Mouse (Mus musculus): ENCODE data around the gene Zc3h7a.
"Not testable (repeated sequence)": the region's sequence is repeated elsewhere in the genome, so short reads cannot be mapped to it uniquely, and the experiment has no call there.

Zc3h7a gene

DNA sequence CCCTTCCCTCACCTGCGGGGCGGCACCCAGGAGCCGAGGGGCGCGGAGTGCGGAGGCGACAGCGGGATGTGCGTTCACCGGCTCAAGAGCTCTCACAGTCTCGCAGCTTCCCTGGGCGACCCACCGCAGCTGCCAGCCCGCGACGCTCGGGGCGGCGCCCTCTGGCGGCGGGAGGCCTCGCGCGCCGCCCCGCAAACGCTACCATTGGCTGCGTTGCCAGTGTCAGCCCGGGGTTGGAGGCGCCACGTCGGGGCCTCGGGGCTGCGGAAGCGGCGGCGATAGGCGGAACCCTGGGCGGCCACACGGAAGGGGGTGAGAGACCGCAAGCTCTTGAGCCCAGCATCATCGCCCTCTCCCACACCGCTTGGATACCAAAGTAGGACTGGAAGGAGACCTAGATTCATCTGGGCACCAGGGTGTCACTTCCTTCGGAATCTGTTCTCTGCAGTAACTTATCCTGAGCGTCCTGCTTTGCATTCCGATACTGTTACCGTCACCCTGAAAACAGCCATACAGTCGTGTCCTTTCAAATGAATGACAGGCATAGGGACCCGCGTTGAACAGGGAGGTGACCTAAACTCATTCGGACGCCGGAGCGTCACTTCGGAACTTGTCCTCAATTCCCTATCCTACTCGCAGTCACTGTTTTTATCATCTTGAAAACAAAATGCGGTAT is at the start of gene Zc3h7a:
TSS of gene Zc3h7a (minus strand) at position 186 of the 676 bp plus-strand sequence.
- peak; percentile 91 for DNase-seq (ENCODE audit: low spot score)

DNA sequence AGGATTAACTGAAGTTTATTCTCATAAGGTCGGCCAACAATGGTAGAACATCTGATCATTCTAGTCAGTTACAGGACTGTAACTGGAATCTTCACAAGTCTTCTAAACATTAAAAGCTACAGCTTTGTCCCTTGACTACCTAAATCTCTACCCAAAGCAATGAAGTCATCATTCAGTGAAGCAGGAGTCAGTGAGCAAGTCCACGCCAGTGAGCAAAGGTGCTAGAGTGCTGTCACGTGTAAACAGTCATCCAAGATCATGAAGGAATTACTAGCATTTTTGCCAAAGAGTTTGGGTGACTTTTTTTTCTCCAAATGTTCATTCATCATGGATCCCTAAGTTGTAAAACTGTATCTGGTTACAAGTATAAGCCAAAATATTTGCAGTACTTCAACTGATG is 41.6 kb upstream of the Zc3h7a start:
- no peak for DNase-seq (ENCODE audit: low spot score)

DNA sequence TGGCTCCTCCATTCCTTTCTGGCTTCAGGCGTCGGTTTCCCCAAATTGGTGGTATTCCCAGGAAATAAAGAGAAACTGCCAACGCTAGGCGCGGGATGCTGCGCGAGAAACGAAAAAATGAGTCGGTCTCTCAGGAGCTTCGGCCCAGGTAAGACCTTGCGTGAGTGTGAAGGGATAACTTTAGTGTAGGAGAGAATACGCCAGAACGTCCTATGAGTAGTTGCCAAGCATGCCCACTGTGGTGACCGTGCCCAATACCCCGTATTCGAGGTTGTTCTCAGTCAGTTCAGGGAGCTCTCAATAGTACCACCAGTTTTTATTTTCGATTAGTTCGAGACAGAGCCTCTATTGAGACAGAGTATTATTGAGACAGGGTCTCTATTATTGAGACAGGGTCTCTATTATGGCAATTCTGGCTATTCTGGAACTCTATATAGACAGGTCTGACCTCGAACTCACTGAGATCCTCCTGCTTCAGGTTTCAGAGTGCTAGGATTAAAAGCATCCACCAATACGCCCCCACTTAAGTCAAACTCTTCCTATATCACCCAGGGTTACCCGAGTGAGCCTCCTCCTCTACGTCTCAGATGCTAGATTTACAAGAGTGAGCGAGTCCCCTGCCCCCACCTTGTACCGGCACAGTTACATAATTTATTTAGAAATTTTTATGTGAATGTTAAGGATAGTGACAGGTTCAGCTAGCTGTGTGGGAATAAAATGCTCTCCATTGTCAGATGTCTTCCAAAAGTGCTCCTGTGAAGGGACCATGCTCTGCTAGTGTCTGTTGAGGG is 27.6 kb upstream of the Zc3h7a start:
- no peak for DNase-seq (ENCODE audit: low spot score)

DNA sequence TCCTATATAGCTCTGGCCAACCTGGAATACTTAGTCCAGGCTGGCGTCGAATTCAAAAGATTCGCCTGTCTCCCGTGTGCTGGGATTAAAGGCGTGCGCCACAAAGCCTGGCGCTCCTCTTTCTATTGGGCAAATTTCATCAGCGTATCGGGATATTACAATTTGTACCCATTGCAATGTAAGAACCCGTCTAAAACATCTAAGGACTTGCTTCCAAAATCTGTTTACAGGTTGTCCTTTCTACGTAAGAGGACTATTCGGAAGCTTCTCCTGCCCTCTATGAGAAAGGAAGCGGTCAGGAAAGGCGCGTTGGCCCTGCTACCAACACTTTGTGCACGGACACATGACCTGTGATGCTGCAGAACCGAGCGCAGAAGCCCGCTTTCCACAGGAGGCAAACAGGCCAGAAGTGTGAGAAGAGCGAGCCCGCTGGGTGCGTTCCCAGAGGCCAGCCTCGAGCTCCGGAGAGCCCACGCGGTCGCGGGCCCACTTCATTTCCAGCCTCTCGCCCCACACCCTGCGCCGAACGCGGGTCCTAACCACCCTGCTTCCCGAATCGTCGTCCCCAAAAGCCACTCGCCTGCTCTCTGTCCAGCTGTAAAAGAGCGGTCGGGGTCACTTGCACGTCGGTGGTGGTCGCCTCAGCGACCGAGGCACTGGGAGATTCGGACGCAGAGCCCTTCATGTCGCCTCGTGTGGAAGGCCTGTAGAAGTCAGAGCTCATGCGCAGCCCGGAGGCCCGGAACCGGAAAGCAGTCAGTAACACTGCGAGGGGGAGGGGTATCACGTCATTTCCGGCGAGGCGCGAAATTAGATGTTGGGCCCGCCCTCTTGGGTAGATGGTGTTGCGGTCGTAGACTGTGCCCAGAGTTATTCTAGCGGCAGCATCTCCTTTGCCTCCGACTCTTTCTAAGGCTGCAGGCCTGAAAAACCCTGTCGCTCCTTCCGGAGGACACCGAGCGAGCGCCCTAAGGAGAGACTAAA is 26.7 kb upstream of the Zc3h7a start, which contains the start of gene Rsl1d1:
TSS of gene Rsl1d1 (minus strand) at position 761 of the 984 bp plus-strand sequence.
- peak; percentile 93 for DNase-seq (ENCODE audit: low spot score)

DNA sequence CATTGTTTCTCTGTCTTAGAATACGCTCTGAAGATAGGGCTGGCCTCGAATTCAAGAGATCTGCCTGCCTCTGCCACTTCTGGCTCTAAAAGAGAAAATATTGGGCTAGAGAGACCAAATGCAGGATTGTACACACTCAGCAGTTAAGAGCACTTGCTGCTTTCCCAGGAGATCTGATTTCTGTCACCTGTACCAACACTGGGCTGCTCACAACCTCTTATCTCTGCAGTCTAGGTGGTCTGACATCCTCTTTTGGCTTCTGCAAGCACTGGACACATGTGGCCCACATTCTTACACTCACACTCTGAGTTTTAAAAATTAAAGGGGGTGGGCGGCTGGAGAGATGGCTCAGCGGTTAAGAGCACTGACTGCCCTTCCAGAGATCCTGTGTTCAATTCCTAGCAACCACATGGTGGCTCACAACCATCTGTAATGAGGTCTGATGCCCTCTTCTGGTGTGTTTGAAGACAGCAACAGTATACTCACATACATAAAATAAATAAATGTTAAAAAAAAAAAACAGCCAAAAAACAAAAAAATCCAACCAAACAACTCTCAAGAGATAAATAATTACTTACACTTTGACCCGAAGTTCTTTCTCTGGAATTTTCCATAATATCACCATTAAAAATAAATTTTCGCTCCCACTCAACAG is 25.7 kb upstream of the Zc3h7a start:
- DNase-seq (ENCODE audit: low spot score) = no peak

DNA sequence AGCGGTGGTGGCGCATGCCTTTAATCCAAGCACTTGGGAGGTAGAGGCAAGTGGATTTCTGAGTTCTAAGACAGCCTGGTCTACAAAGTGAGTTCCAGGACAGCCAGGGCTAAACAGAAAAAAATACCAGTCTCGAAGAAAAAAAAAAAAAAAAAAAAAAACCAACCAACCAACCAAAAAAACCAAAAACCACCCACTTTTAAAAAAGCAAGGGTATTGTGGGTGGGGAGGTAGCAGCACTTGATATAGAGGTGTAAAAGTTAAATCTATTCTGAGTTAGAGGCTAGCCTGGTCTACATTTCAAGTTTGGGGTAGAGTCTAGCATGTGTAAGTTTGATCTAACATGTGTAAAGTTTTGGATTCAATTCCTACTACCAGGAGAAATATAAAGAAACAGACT is 24.1 kb upstream of the Zc3h7a start:
- no peak for DNase-seq (ENCODE audit: low spot score)

DNA sequence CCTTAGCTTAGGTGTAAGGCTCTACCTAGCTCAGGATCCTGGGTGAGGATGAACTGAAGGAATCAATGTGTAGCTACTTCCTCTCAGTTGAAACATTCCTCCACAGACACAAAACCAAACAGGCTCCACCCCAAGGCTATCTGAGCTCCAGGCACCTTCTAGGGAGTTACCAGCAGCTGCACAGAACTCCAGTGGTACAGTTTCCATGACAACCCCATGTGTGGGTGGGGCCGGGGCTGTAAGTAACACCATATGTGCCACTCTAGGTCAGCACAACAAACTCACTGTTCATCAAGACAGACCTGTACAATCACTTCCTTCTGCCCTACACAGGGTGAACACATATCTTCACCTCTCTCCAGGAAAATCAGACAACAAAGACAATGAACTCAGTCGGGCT is 22.3 kb upstream of the Zc3h7a start:
- DNase-seq (ENCODE audit: low spot score) = no peak

DNA sequence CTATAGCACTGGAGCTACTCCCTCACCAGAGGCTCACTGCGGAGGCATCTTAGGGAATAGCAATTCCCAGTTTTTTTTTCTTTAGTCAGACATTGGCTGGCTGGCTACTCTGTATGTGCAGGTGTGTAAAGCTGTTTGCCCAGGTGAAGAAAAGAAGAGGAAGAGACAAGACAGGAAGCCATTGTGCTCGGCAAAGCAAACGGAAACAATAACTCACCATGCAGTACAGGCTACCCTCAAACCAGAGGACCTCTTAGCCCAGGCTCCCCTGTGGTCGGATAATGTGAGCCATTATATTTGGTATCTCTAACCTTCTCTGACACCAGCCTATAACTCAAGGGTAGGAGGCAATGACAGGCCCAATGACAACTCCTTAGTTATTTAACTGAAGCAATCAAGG is 20.9 kb upstream of the Zc3h7a start:
- no peak for DNase-seq (ENCODE audit: low spot score)

DNA sequence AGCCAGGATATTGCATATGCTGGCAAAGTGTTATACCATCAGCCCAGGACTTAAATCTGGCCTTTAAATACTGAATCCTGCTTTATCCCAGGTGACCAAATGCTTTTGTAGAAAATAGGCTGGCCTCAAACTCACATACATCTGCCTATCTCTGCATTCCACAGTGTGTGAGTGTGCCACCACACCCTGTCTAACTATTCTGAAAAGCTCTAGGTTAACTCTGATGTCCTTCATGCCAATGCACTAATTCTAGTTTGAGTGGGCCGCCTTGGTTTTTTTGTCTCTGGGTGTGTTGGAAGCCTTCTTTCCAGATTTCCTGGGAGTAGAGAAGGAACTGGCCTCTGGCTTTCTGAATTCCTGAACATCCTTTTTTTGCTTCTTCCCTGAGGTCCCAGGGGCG is 17.0 kb upstream of the Zc3h7a start:
- DNase-seq (ENCODE audit: low spot score) = no peak

DNA sequence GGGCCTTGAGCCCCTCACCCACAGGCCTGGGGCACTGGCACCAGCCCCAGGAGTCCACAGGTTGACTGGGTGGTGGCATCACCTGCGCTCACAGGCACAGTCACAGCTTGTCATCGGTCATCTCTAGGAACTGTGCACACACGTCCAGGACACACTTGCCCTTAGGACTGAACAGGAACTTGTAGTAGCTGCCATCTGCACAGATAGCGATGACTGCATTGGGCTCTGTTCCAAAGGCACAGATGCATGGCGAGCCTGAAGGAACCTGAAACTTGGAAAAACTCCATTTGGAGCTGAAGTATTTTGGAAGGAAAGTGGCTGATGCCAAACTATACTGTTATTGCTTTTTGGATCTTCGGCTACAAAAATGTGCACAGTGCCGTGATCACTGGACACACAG is 14.0 kb upstream of the Zc3h7a start:
- DNase-seq (ENCODE audit: low spot score) = peak; percentile 18

DNA sequence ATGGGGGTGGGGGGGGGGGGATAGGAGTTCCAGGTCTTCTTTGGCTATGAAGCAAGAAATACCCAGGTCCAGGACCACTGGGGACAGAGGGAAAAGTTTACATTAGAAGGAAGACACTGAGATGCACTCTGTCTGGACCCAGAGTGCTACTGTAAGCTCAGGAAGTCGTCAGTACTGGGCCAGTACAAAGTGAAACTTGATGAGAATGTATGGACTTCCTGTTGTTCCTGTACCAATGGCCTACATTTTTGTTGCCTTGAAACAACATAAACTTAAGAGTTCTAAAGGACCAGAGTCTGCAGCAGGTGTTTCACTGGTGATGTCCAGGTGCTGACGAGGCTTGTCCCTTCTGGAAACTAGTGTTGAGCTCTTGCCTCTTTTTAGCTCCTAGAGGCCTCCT is 1.2 kb upstream of the Zc3h7a start:
- no peak for DNase-seq (ENCODE audit: low spot score)

DNA sequence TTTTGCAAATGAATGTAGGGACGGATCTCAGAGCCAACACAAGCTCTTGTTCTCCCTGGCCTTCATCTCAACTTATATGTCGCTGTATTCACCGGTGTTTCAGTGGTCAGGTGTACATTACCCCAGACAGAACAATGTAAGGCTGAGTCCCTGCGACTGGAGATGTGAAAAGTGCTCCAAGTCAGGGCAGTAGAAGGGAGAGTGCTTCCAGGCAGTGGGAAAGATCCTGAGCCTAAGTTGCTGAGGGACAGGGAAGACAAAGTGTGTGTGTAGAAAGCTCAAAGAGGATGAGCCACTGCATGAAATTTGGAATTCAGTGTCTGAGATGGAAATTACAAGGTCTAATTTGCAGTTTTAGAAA is 671 bp upstream of the Zc3h7a start:
- DNase-seq (ENCODE audit: low spot score) = no peak

DNA sequence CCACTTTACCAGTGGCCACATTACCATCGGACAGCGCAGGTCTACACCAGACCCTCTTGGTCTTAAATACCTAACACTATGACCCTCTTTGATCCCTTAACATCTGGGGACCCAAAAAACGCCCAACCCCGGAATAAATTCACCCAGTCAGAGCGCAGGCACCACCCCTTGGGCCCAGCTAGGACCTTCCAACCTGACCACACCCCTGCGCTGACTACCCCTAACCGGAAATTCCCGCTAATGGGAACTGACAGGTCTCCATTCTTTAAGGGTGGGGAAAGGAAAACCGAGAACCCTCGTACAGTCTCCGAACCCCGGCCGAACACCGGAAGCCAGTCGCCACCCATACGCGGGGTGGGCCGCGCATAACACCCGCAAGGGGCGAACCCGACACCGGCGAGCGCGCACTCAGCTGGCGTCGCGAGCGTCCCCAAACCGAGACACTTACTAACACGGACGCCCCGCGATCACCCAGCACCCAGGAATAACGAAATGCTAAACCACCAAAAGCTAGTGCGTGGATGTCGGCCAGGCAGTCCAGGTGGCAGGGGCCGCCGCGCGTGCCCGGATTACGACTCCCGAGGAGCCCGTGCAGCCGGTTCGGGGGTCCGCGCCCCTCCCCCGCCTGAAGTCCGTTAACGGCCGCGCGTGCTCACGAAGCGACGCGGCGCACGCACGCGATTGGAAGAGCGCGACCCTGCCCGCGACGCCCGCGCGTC is 545 bp downstream of the Zc3h7a start:
- peak; percentile 54 for DNase-seq (ENCODE audit: low spot score)

DNA sequence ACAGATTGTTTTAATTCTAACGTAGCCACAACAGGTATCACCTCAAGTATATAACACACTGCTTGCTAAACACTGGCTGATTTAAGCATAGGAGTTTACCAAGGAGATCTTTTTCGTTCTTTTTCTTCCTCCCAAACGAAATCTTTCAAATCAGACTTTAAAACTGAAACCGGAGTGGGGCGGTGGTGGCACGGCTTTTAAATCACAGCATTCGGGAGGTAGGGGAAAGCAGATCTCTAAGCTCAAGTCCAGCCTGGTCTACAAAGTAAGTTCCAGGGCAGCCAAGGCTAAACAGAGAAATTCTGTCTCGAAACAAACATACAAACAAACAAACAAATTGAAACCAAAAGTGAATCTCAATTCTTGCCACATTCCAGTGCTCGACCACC is 1.1 kb downstream of the Zc3h7a start:
- no peak for DNase-seq (ENCODE audit: low spot score)

DNA sequence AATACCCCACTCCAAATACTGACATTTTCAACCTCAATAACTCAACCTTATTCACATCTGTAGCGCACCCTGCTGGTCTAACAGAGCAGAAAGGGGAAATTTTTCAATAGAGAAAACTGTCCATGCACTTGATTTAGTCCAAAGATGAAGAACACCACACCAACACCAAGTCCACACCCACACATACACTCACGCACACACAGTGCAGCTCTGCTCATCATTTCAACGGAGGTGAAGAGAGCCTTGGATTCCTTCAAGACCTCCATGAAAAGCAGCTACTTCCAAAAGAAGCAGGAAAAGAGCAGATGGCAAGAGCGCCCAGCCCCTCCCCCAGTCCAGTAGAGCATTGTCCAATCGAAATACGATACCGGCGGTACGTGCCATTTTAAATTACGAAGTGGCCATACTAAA is 1.5 kb downstream of the Zc3h7a start:
- peak; percentile 66 for DNase-seq (ENCODE audit: low spot score)

DNA sequence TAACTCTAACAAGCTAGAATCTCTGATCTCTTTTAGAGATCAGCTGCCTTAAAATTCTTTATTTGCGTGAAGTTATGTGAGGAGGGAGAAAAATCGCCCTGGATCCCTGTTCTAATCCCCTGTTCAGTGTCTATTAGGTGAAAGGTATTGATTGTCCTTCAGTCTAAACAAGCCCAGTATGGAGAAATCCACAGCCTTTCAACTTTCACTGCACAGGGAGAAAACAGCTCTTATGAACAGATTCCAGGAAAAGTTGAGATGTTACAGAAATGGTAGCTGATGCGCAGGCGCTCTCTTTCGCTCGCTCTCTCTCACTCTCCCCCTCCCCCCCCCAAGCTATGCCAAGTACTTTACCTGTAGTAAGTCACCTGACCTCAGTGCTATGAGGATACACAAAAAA is 4.5 kb downstream of the Zc3h7a start:
- no peak for DNase-seq (ENCODE audit: low spot score)

DNA sequence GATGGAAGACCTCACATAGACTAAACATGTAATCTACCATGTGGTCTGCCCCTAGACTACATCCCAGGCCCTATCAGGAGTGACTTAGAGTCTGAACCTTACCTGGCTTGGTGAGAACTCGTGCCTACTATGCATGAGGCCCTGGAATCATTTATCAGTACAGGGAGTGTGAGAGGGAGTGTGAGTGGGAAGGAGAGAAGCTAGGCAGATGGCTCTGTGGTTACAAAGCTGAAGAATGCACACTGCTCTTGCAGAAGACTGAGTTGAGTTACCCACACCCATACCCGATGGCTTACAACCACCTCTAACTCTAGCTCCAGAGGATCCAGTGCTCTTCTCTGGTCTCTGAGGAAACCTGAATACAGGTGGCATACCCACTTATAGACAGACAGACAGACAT is 9.8 kb downstream of the Zc3h7a start:
- DNase-seq (ENCODE audit: low spot score) = peak; percentile 37

DNA sequence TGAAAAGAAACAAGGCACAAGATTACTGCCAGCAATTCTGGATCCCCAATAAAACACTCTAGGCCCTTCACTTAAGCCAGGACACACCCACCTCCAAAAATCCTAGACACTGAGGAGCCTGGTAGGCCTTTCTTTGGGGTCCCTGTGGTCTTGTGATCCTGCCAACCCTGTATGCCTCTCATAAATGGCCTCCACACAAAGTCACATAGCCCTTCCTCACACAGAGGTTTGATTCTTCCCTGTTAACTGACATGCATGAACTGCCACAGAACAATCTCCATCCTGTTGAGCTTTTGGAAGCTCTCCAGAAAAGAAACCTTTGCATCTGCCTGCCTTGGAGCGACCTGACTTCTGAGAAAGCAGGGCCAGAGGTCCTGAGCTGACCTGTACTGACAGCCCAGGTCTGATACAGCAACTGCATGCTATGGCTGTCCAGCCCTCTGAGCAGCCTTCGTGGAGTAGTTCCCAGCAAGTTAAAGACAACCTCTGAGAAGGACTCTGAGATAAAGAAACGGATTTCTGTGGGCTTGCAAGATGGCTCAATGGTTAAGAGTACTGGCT is 11.4 kb downstream of the Zc3h7a start:
- DNase-seq (ENCODE audit: low spot score) = no peak

DNA sequence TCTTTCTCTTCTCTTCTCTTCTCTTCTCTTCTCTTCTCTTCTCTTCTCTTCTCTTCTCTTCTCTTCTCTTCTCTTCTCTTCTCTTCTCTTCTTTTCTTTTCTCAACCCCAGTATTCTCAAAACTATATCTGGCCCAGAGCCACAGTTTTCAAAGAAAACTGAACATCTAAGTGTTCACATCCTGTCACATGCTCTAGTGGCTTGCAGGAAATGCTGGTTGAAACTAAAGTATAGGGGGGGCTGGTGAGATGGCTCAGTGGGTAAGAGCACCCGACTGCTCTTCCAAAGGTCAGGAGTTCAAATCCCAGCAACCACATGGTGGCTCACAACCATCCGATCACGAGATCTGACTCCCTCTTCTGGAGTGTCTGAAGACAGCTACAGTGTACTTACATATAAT is 18.5 kb downstream of the Zc3h7a start:
- not testable (repeated sequence) for DNase-seq (ENCODE audit: low spot score)

DNA sequence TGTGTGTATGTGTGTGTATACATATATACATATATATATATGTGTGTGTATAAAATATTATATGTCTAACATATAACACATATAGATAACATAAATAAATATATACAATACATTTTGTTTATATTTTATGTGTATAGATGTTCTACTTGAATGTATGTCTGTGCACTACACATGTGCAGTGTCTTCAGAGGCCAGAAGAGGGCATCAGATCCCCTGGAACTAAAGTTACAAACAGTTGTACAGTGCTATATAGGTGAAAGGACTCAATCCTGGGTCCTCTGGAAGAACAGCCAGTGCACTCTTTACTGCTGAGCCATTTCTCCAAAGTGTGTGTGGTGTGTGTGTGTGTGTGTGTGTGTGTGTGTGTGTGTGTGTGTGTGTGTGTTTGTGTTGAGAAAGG is 21.7 kb downstream of the Zc3h7a start:
- no peak for DNase-seq (ENCODE audit: low spot score)

Measured in layer of hippocampus, adult 11-12 months (tissue).